ENCODE assay signal across 8 mouse cellular contexts in the genomic region with DNA sequence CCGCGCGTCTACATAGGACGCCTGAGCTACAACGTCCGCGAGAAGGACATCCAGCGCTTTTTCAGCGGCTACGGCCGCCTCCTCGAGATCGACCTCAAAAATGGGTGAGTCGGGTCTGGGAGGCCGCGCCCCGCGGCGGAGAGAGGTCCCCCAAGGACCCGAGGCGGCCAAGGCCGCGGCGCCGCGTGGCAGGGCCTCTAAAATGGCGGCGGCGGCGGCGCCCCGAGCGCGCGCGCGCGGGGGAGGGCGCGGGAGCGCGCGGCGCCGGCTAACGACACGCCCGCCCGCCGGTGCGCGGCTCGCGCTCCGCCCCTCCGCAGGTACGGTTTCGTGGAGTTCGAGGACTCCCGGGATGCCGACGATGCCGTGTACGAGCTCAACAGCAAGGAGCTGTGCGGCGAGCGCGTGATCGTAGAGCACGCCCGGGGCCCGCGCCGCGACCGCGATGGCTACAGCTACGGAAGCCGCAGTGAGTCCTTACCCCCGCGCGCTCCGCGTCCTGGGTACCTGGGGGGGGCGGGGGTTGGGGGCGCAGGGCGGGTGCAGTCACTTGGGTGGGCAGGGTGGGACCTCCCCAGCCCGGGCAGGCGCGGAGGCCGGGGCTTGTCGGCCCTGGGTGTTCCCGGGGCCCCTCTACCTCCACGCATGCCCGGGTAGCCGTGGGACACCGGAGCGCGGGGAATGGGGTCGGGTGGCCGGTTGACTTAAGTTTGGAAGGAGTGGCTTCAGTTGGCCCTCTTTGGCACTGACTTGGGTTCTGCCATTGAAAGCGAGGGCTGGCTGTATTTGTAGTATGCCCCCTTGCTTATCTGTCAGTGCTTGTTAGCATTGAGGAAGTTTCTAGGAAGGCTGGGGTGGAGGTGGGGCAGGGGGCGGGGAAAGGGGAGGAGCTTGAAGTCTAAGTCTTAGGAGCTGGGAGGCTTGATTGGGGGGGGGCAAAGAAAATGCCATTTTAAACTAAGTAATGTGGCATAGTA. TPM values are rescaled to one million over a fixed set of nuclear protein-coding genes. Genes with fewer than 3 reads are reported as not detected.
DNase-seq lines count a peak whose midpoint lies in the region; ATAC-seq and TF ChIP-seq lines count a peak whose summit lies in the region.

No protein-coding gene starts in this region.

- intact Hi-C loops in left cerebral cortex, adult 2 months (cut with DNase I) = no loop called here

- H3K79me2 ChIP-seq in macrophage (ENCODE audit: inconsistent target) = peaks cover 30% of the 10 kb centered on the region

- no peaks in the 10 kb centered on the region for H3K9me3 ChIP-seq in hindbrain, embryonic 13.5 days

- peak overlapping the region; percentile 95 for H3K4me3 ChIP-seq in hindbrain, embryonic 13.5 days
- H3K4me3 ChIP-seq in left cerebral cortex, adult 2 months = peak overlapping the region; percentile 100
- peak overlapping the region; percentile 42 for H3K4me3 ChIP-seq in macrophage (ENCODE audit: inconsistent target)

- 0 out of 2 replicates have a peak, but pooled peaks cover 8% of the 10 kb centered on the region for H3K27me3 ChIP-seq in hindbrain, embryonic 13.5 days

- peak overlapping the region; percentile 99 for H3K27ac ChIP-seq in hindbrain, embryonic 13.5 days
- H3K27ac ChIP-seq in left cerebral cortex, adult 2 months = peak overlapping the region; percentile 100
- peak overlapping the region; percentile 55 for H3K27ac ChIP-seq in macrophage

- H3K36me3 ChIP-seq in hindbrain, embryonic 13.5 days = peaks cover 36% of the 10 kb centered on the region
- peaks cover 36% of the 10 kb centered on the region for H3K36me3 ChIP-seq in macrophage (ENCODE audit: inconsistent target)

- H3K9ac ChIP-seq in hindbrain, embryonic 13.5 days = peak overlapping the region; percentile 100

- DNase-seq in R1 (ENCODE audit: low read depth, low spot score) = peak; percentile 89
- peak; percentile 79 to 84 for DNase-seq in cerebellum, postnatal 10 days
- peak; percentile 45 to 47 for DNase-seq in frontal cortex, postnatal 25 days (ENCODE audit: low spot score in 2 of 2)
- peak; percentile 53 to 70 for DNase-seq in left cerebral cortex, adult 2 months (ENCODE audit: extremely low spot score in 1 of 2, low spot score in 2 of 2)
- peak; percentile 75 for DNase-seq in retina, postnatal 1 day
- DNase-seq in thymus, postnatal 4 days = peak; percentile 81

- TF ChIP-seq CTCF in left cerebral cortex, adult 2 months (IDR thresholded peaks at IDR 0.05) = no peak

- under 1% methylated on average over 79 of the region's 103 CpGs for WGBS in hindbrain, embryonic 13.5 days
- under 1% methylated on average over 83 of the region's 103 CpGs for WGBS in macrophage (ENCODE audit: missing documents)

- ATAC-seq in hindbrain, embryonic 13.5 days (ENCODE audit: low FRiP score) = peak; percentile 63

- H3K4me1 ChIP-seq in hindbrain, embryonic 13.5 days (replicated peaks) = peaks cover 21% of the 10 kb centered on the region

- peak overlapping the region; percentile 83 for H3K4me2 ChIP-seq in hindbrain, embryonic 13.5 days

RNA-seq across cellular contexts. Expression of gene Srsf6, which starts 0.6 kb away (rescaled TPM):
- 169 and 173 TPM in 2 replicates for polyA plus RNA-seq in hindbrain, embryonic 13.5 days (2015; fragmentation: Nextera tagmentation; extraction: Ambion mirVana)
- total RNA-seq in left cerebral cortex, adult 2 months (2021) = 100 to 1,000 TPM in 1 of 2 experiments, 10 to 100 TPM in 1; 99.3 to 109 TPM
- total RNA-seq in macrophage (2018; cell fraction: chromatin; rRNA removed) = 100 to 1,000 TPM; 142 to 268 (median 207) TPM
- total RNA-seq in macrophage (2018; cell fraction: cytosol; rRNA removed) = 10 to 100 TPM; 35.8 to 64.5 (median 48.1) TPM
- total RNA-seq in macrophage (2018; cell fraction: nucleus; rRNA removed) = 100 to 1,000 TPM; 126 to 339 (median 182) TPM
- 61.3 to 95.7 TPM (median 62.9 TPM) in 3 replicates for polyA plus RNA-seq in macrophage (2018)

RNA-seq across cellular contexts. Expression of gene L3mbtl1, which starts 11.3 kb away (rescaled TPM):
- polyA plus RNA-seq in hindbrain, embryonic 13.5 days (2015; fragmentation: Nextera tagmentation; extraction: Ambion mirVana) = 0.69 and 1.3 TPM in 2 replicates
- 10 to 100 TPM; 19.3 to 22.2 TPM for total RNA-seq in left cerebral cortex, adult 2 months (2021)
- under 1 TPM in 4 of 26 experiments, not detected in 22; 0.18 to 0.27 (median 0.23) TPM for total RNA-seq in macrophage (2018; cell fraction: chromatin; rRNA removed)
- total RNA-seq in macrophage (2018; cell fraction: cytosol; rRNA removed) = not detected
- total RNA-seq in macrophage (2018; cell fraction: nucleus; rRNA removed) = under 1 TPM in 1 of 26 experiments, not detected in 25; 0.34 TPM
- polyA plus RNA-seq in macrophage (2018) = not detected in 3 replicates

RNA-seq across cellular contexts. Expression of gene Sgk2, which starts 55.2 kb away (rescaled TPM):
- 0.09 and 0.17 TPM in 2 replicates for polyA plus RNA-seq in hindbrain, embryonic 13.5 days (2015; fragmentation: Nextera tagmentation; extraction: Ambion mirVana)
- total RNA-seq in left cerebral cortex, adult 2 months (2021) = under 1 TPM; 0.26 to 0.66 TPM
- total RNA-seq in macrophage (2018; cell fraction: chromatin; rRNA removed) = not detected
- total RNA-seq in macrophage (2018; cell fraction: cytosol; rRNA removed) = not detected
- not detected for total RNA-seq in macrophage (2018; cell fraction: nucleus; rRNA removed)
- not detected in 3 replicates for polyA plus RNA-seq in macrophage (2018)

Comparison
In these comparisons a context has a peak if more than half of its experiments do, and no peak if none do; other contexts are left out.
1. Peak in every context shown above with its lines: DNase-seq, ATAC-seq, H3K4me3 ChIP-seq and H3K27ac ChIP-seq.
2. H3K4me3 ChIP-seq: peak in every context shown above with its lines; median percentile 100 in left cerebral cortex, adult 2 months; 95 in hindbrain, embryonic 13.5 days; 42 in macrophage.